Mouse (Mus musculus) MEL (cell line): Measurements from ENCODE around the gene Celf2. TPM values are rescaled to one million over a fixed set of nuclear protein-coding genes. Genes with fewer than 3 reads are reported as not detected.
A peak's percentile ranks its signal among the peaks of the same experiment; 100 is the strongest.
"Not testable (repeated sequence)": the region's sequence is repeated elsewhere in the genome, so short reads cannot be mapped to it uniquely, and the experiment has no call there.

ENCODE experiments used
- DNase-seq: peaks from one replicate; pipeline ENCODE4 v3.0.0; 2011; ENCODE audit warnings: low read depth, low spot score
- H3K27ac ChIP-seq: 2 replicates; pipeline ENCODE4 v1.5.1; 2012; ENCODE audit warnings: low read depth, mild to moderate bottlenecking, control low read depth, low read length, moderate library complexity; ENCODE audit not compliant: control insufficient read depth
- H3K27me3 ChIP-seq, 2 experiments: fragments of 150-350 bp in 1 of 2; sonication (generic) in 1 of 2; 2 replicates each; pipeline ENCODE4 v1.6.1; 2012; ENCODE audit warnings: low read length in 2 of 2, mild to moderate bottlenecking in 2 of 2, improper control_type of control experiment in 1 of 2, moderate library complexity in 1 of 2; ENCODE audit not compliant: insufficient read depth in 2 of 2, control insufficient read depth in 1 of 2
- H3K36me3 ChIP-seq, 2 experiments: 2 replicates each; pipeline ENCODE4 v1.6.1; 2012 to 2014; ENCODE audit warnings: low read length in 2 of 2, improper control_type of control experiment in 1 of 2, inconsistent platforms in 1 of 2, mild to moderate bottlenecking in 1 of 2; ENCODE audit not compliant: insufficient read depth in 2 of 2, control insufficient read depth in 1 of 2
- H3K4me1 ChIP-seq, 2 experiments: fragments of 150-350 bp in 1 of 2; sonication (generic) in 1 of 2; 2 replicates each; pipeline ENCODE4 v1.6.1; 2012; ENCODE audit warnings: low read length in 2 of 2, improper control_type of control experiment in 1 of 2, mild to moderate bottlenecking in 1 of 2; ENCODE audit not compliant: insufficient read depth in 2 of 2, control insufficient read depth in 1 of 2
- H3K4me3 ChIP-seq, 2 experiments: fragments of 150-350 bp in 1 of 2; sonication (generic) in 1 of 2; 2 replicates each; pipeline ENCODE4 v1.5.1; 2012; ENCODE audit warnings: low read depth in 2 of 2, low read length in 2 of 2, mild to moderate bottlenecking in 2 of 2, moderate library complexity in 2 of 2, control low read depth in 1 of 2, improper control_type of control experiment in 1 of 2; ENCODE audit not compliant: control insufficient read depth in 1 of 2, insufficient read depth in 1 of 2
- H3K79me2 ChIP-seq: 2 replicates; pipeline ENCODE4 v1.6.1; 2012; ENCODE audit warnings: mild to moderate bottlenecking, low read length, moderate library complexity; ENCODE audit not compliant: control insufficient read depth, poor library complexity, insufficient read depth
- H3K9ac ChIP-seq: 2 replicates; pipeline ENCODE4 v1.6.1; 2012; ENCODE audit warnings: low read depth, mild to moderate bottlenecking, control low read depth, low read length, moderate library complexity; ENCODE audit not compliant: control insufficient read depth, poor library complexity, severe bottlenecking
- H3K9me3 ChIP-seq: fragments of 150-350 bp; sonication (generic); replicated peaks from 2 replicates; pipeline ENCODE4 v1.6.1; 2012; ENCODE audit warnings: mild to moderate bottlenecking, low read length, improper control_type of control experiment, moderate library complexity; ENCODE audit not compliant: insufficient read depth
- BHLHE40 ChIP-seq: IDR thresholded peaks from 2 replicates; pipeline ENCODE4 v1.6.1; 2012; ENCODE audit warnings: low read depth, mild to moderate bottlenecking, inconsistent platforms, low read length, improper control_type of control experiment, borderline replicate concordance
- CTCF ChIP-seq, 3 experiments: IDR thresholded peaks in 2 of 3; conservative IDR thresholded peaks in 1 of 3; 2 replicates each; pipeline ENCODE4 v1.5.1; 2011 to 2012; ENCODE audit warnings: low read length in 3 of 3, low read depth in 2 of 3, mild to moderate bottlenecking in 2 of 3, improper control_type of control experiment in 1 of 3, inconsistent platforms in 1 of 3, mixed read lengths in 1 of 3, moderate library complexity in 1 of 3; ENCODE audit not compliant: control insufficient read depth in 1 of 3, insufficient read depth in 1 of 3, poor library complexity in 1 of 3, severe bottlenecking in 1 of 3
- ELF1 ChIP-seq: IDR thresholded peaks from 2 replicates; pipeline ENCODE4 v1.6.1; 2014; ENCODE audit warnings: low read depth, mild to moderate bottlenecking, inconsistent platforms, low read length, improper control_type of control experiment, moderate library complexity
- EP300 ChIP-seq, 2 experiments: IDR thresholded peaks; 2 replicates each; pipeline ENCODE4 v1.6.1; 2011; ENCODE audit warnings: improper control_type of control experiment in 2 of 2, low read length in 2 of 2, low read depth in 1 of 2, mild to moderate bottlenecking in 1 of 2
- HCFC1 ChIP-seq: IDR thresholded peaks from 2 replicates; pipeline ENCODE4 v1.6.1; 2012; ENCODE audit warnings: low read depth, mild to moderate bottlenecking, inconsistent platforms, low read length, improper control_type of control experiment, moderate library complexity
- MAX ChIP-seq: IDR thresholded peaks from 2 replicates; pipeline ENCODE4 v1.6.1; 2011; ENCODE audit warnings: low read length, improper control_type of control experiment
- MEF2A ChIP-seq: IDR thresholded peaks from 2 replicates; pipeline ENCODE4 v1.6.1; 2014; ENCODE audit warnings: low read depth, mild to moderate bottlenecking, inconsistent platforms, low read length, improper control_type of control experiment; ENCODE audit not compliant: poor library complexity, insufficient replicate concordance, severe bottlenecking; ENCODE audit errors: extremely low read depth
- MXI1 ChIP-seq: IDR thresholded peaks from 2 replicates; pipeline ENCODE4 v1.6.1; 2011; ENCODE audit warnings: mild to moderate bottlenecking, low read depth, low read length, improper control_type of control experiment
- NRF1 ChIP-seq: IDR thresholded peaks from 2 replicates; pipeline ENCODE4 v1.6.1; 2014; ENCODE audit warnings: low read depth, mild to moderate bottlenecking, inconsistent platforms, low read length, improper control_type of control experiment, moderate library complexity; ENCODE audit not compliant: poor library complexity, insufficient read depth, severe bottlenecking
- POLR2A ChIP-seq, 2 experiments: IDR thresholded peaks; 2 replicates each; pipeline ENCODE4 v1.6.1; 2011 to 2012; ENCODE audit warnings: low read length in 2 of 2, mild to moderate bottlenecking in 2 of 2, control low read depth in 1 of 2, improper control_type of control experiment in 1 of 2, low read depth in 1 of 2, moderate library complexity in 1 of 2; ENCODE audit not compliant: control insufficient read depth in 1 of 2, insufficient read depth in 1 of 2, poor library complexity in 1 of 2
- POLR2AphosphoS2 ChIP-seq: IDR thresholded peaks from 2 replicates; pipeline ENCODE4 v1.6.1; 2011; ENCODE audit warnings: low read length, improper control_type of control experiment
- POLR2AphosphoS5 ChIP-seq: IDR thresholded peaks from 2 replicates; pipeline ENCODE4 v1.6.1; 2012; ENCODE audit warnings: low read depth, borderline replicate concordance, mild to moderate bottlenecking, inconsistent platforms, low read length, moderate library complexity, mixed read lengths
- RAD21 ChIP-seq: IDR thresholded peaks from 2 replicates; pipeline ENCODE4 v1.6.1; 2011; ENCODE audit warnings: mild to moderate bottlenecking, low read depth, low read length, improper control_type of control experiment
- RCOR1 ChIP-seq: IDR thresholded peaks from 2 replicates; pipeline ENCODE4 v1.6.1; 2012; ENCODE audit warnings: low read depth, mild to moderate bottlenecking, inconsistent platforms, low read length, improper control_type of control experiment
- SMC3 ChIP-seq: IDR thresholded peaks from 2 replicates; pipeline ENCODE4 v1.6.1; 2011; ENCODE audit warnings: low read depth, low read length, improper control_type of control experiment
- TAL1 ChIP-seq: IDR thresholded peaks from 2 replicates; pipeline ENCODE4 v1.6.1; 2012; ENCODE audit warnings: mild to moderate bottlenecking, inconsistent platforms, low read length, moderate library complexity, mixed read lengths
- ZC3H11A ChIP-seq: IDR thresholded peaks from 2 replicates; pipeline ENCODE4 v1.6.1; 2012; ENCODE audit warnings: low read depth, mild to moderate bottlenecking, inconsistent platforms, low read length, improper control_type of control experiment
- polyA plus RNA-seq, 2 experiments: library from polyadenylated mRNA; stranded (reverse) in 1 of 2; unstranded in 1 of 2; fragments of >175 nt in 1 of 2; fragments of >200 nt in 1 of 2; gene quantifications; 2 replicates each; pipeline versions ENCODE4 v1.2.1 to v1.2.4; 2012; ENCODE audit warnings: low replicate concordance in 2 of 2, low read depth in 1 of 2; ENCODE audit not compliant: insufficient read length in 2 of 2, insufficient read depth in 1 of 2, missing spikeins in 1 of 2
- total RNA-seq: library from RNA; depleted of rRNA; stranded (reverse); fragments of 300-350 nt; gene quantifications from 2 replicates; pipeline ENCODE4 v1.2.3, GENCODE M21; 2012

The Celf2 gene
- total and polyA plus RNA-seq, 3 experiments, result 8.9 to 16.7 TPM; not detected in 1

GRCm38 (mm10) chr2:6575316-6575715 is 934.0 kb downstream of the Celf2 start:
- DNase-seq, result peak; percentile 9
- not testable (repeated sequence) for H3K79me2 ChIP-seq, H3K36me3 ChIP-seq, H3K4me3 ChIP-seq, H3K27me3 ChIP-seq, H3K9ac ChIP-seq, H3K9me3 ChIP-seq, H3K4me1 ChIP-seq, H3K27ac ChIP-seq
- TF ChIP-seq SMC3 (peak; percentile 45; the same call in 1 of the 2 replicates), RAD21 (peak; percentile 21), CTCF (IDR thresholded peaks at IDR 0.05 in 2 of 3, conservative IDR thresholded peaks at IDR 0.05 in 1 of 3; ENCODE audit: control insufficient read depth in 1 of 3, insufficient read depth in 1 of 3, low read depth in 2 of 3, low read length in 3 of 3, poor library complexity in 1 of 3, severe bottlenecking in 1 of 3) (peak in 1 of 3 experiments; percentile 45; a peak in 2 of 6 replicates)

GRCm38 (mm10) chr2:6573640-6574039 is 935.7 kb downstream of the Celf2 start:
- no peaks in the 10 kb centered on the region for H3K79me2 ChIP-seq
- no peak overlapping the region for H3K9ac ChIP-seq
- no peaks in the 10 kb centered on the region for H3K4me1 ChIP-seq
- TF ChIP-seq ZC3H11A (no peak), EP300 (IDR thresholded peaks at IDR 0.05; ENCODE audit: low read depth in 1 of 2, low read length in 2 of 2) (no peak), POLR2A (IDR thresholded peaks at IDR 0.05; ENCODE audit: control insufficient read depth in 1 of 2, insufficient read depth in 1 of 2, low read depth in 1 of 2, low read length in 2 of 2, poor library complexity in 1 of 2) (no peak), CTCF (IDR thresholded peaks at IDR 0.05 in 2 of 3, conservative IDR thresholded peaks at IDR 0.05 in 1 of 3; ENCODE audit: control insufficient read depth in 1 of 3, insufficient read depth in 1 of 3, low read depth in 2 of 3, low read length in 3 of 3, poor library complexity in 1 of 3, severe bottlenecking in 1 of 3) (no peak), RCOR1 (no peak), NRF1 (no peak), BHLHE40 (no peak), TAL1 (no peak)
- no peaks in the 10 kb centered on the region; a peak in 1 of 4 replicates for H3K36me3 ChIP-seq
- no peaks in the 10 kb centered on the region for H3K9me3 ChIP-seq
- H3K4me3 ChIP-seq, result no peak overlapping the region
- H3K27ac ChIP-seq, result no peak overlapping the region
- H3K27me3 ChIP-seq, result no peaks in the 10 kb centered on the region
- peak; percentile 13 for DNase-seq

GRCm38 (mm10) chr2:6572976-6573375 is 936.4 kb downstream of the Celf2 start:
- Histone ChIP-seq H3K9ac (no peak overlapping the region), H3K4me3 (no peak overlapping the region), H3K79me2 (no peaks in the 10 kb centered on the region), H3K36me3 (no peaks in the 10 kb centered on the region; a peak in 1 of 4 replicates), H3K27me3 (no peaks in the 10 kb centered on the region), H3K4me1 (no peaks in the 10 kb centered on the region), H3K9me3 (no peaks in the 10 kb centered on the region), H3K27ac (no peak overlapping the region)
- DNase-seq, result no peak
- TF ChIP-seq MXI1 (no peak), MAX (no peak), HCFC1 (no peak), BHLHE40 (no peak), MEF2A (no peak), POLR2AphosphoS2 (no peak), POLR2AphosphoS5 (no peak), ELF1 (no peak), RAD21 (no peak)
